Comparison of ENCODE assay signal across 7 mouse cellular contexts in the genomic region with DNA sequence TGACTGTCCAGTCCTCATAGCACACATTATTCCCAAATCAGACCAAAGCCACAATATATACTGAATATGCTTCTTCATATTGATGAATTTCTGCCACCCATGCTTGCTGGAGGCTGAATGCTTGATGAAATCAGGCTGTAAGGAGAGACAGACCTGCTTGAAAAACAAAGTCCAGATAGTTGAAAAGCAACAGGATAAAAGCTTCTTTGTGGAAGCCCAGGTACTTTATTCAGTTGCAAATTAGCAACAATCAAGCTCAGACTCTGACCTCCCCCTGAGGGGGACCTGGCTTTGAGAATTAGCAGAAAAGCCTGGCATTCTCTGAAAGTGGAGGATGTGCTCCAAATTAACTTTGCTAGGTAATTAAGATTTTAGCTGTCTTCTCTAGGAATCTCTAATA. TPM values are rescaled to one million over a fixed set of nuclear protein-coding genes. Genes with fewer than 3 reads are reported as not detected.
DNase-seq lines count a peak whose midpoint lies in the region; ATAC-seq and TF ChIP-seq lines count a peak whose summit lies in the region.
"Not testable (repeated sequence)": the region's sequence is repeated elsewhere in the genome, so short reads cannot be mapped to it uniquely, and the experiment has no call there.

No protein-coding gene starts in this region.

- TF ChIP-seq POLR2A in ES-Bruce4 (IDR thresholded peaks at IDR 0.05; ENCODE audit: insufficient read depth, low read length): not testable (repeated sequence)

- in situ Hi-C loops in ES-E14 (cut with MboI; ENCODE audit: low sequenced_read_pairs in 2 of 2, unreplicated experiment in 2 of 2): not testable (repeated sequence)

- H3K9ac ChIP-seq in ES-Bruce4 (ENCODE audit: low read depth, poor library complexity, severe bottlenecking); ES-E14 (ENCODE audit: insufficient read depth, low read depth, low read length, poor library complexity, severe bottlenecking); midbrain, embryonic 11.5 days (ENCODE audit: low read length): not testable (repeated sequence)

- not testable (repeated sequence) for H3K4me2 ChIP-seq in midbrain, embryonic 11.5 days

- H3K36me3 ChIP-seq in E14TG2a.4 (ENCODE audit: insufficient read depth, low read length): peaks cover 40% of the 10 kb centered on the region
- peaks cover 17% of the 10 kb centered on the region for H3K36me3 ChIP-seq in ES-Bruce4 (ENCODE audit: control insufficient read depth, insufficient read depth, low read length, poor library complexity, severe bottlenecking)
- peaks cover 13% of the 10 kb centered on the region for H3K36me3 ChIP-seq in ES-E14 (ENCODE audit: control insufficient read depth, insufficient read depth, low read length, poor library complexity, severe bottlenecking)
- not testable (repeated sequence) for H3K36me3 ChIP-seq in midbrain, embryonic 11.5 days (ENCODE audit: control insufficient read depth, insufficient read depth, low read length)

- H3K27me3 ChIP-seq in E14TG2a.4 (ENCODE audit: insufficient read depth, low read length); ES-Bruce4 (ENCODE audit: control insufficient read depth, insufficient read depth, low read length, poor library complexity, severe bottlenecking); midbrain, embryonic 11.5 days (ENCODE audit: control insufficient read depth, insufficient read depth, low read length): not testable (repeated sequence)

- not testable (repeated sequence) for H3K9me3 ChIP-seq in E14TG2a.4 (ENCODE audit: low read length); ES-Bruce4 (replicated peaks; ENCODE audit: control insufficient read depth, insufficient read depth, low read length, poor library complexity, severe bottlenecking); ES-E14 (ENCODE audit: control insufficient read depth, insufficient read depth, low read depth, low read length); midbrain, embryonic 11.5 days (ENCODE audit: control insufficient read depth, low read length)

- peaks cover 41% of the 10 kb centered on the region for H3K4me1 ChIP-seq in E14TG2a.4 (replicated peaks; ENCODE audit: low read depth, low read length)
- not testable (repeated sequence) for H3K4me1 ChIP-seq in ES-Bruce4 (ENCODE audit: control insufficient read depth, insufficient read depth, low read length); midbrain, embryonic 11.5 days (ENCODE audit: control insufficient read depth, insufficient read depth, low read length)
- peaks cover 12 to 16% of the 10 kb centered on the region in 2 experiments; a peak in 3 of 4 replicates for H3K4me1 ChIP-seq in ES-E14 (ENCODE audit: control insufficient read depth in 2 of 2, insufficient read depth in 2 of 2, low read length in 2 of 2, poor library complexity in 1 of 2)

- DNase-seq in ES-CJ7 (ENCODE audit: low read depth, low spot score) (peak; percentile 74), R1 (ENCODE audit: low read depth, low spot score) (peak; percentile 76), ZHBTc4 (ENCODE audit: low read depth, low spot score) (peak; percentile 72)
- not testable (repeated sequence) for DNase-seq in ES-E14 (ENCODE audit: low read depth, low spot score)
- DNase-seq in midbrain, embryonic 11.5 days (ENCODE audit: low spot score, missing footprints): peak; percentile 39

- ATAC-seq in midbrain, embryonic 11.5 days (ENCODE audit: low FRiP score): not testable (repeated sequence)

- TF ChIP-seq EP300 in ES-Bruce4 (IDR thresholded peaks at IDR 0.05; ENCODE audit: insufficient read depth, low read depth, low read length): not testable (repeated sequence)

- H3K27ac ChIP-seq in ES-Bruce4 (ENCODE audit: insufficient read depth, low read length) (peak overlapping the region; percentile 93), ES-E14 (ENCODE audit: insufficient read depth, low read depth, low read length, poor library complexity, severe bottlenecking) (peak overlapping the region; percentile 74; the same call in 1 of the 2 replicates)
- H3K27ac ChIP-seq in midbrain, embryonic 11.5 days (ENCODE audit: low read depth, low read length): not testable (repeated sequence)

- peak overlapping the region; percentile 50 for H3K4me3 ChIP-seq in E14TG2a.4 (replicated peaks; ENCODE audit: low read length)
- H3K4me3 ChIP-seq in ES-Bruce4 (ENCODE audit: low read depth, low read length); midbrain, embryonic 11.5 days (ENCODE audit: low read depth, low read length): not testable (repeated sequence)
- peak overlapping the region in 1 of 2 experiments; percentile 32; a peak in 2 of 4 replicates for H3K4me3 ChIP-seq in ES-E14 (ENCODE audit: insufficient read depth in 1 of 2, low read depth in 1 of 2, low read length in 2 of 2, poor library complexity in 1 of 2, severe bottlenecking in 1 of 2)

- TF ChIP-seq CTCF in E14TG2a.4 (conservative IDR thresholded peaks at IDR 0.05; ENCODE audit: low read length); ES-Bruce4 (IDR thresholded peaks at IDR 0.05; ENCODE audit: low read depth, low read length): not testable (repeated sequence)

TF ChIP-seq in ES-E14, 5 proteins besides CTCF, POLR2A, EP300 and RAD21:
- TF ChIP-seq CHD2 (IDR thresholded peaks at IDR 0.05; ENCODE audit: low read depth, low read length): peak; percentile 67

RNA-seq across cellular contexts. Expression of a gene that starts 22.6 kb away (rescaled TPM):
- 31.2 and 37.4 TPM in 2 replicates for polyA plus RNA-seq in ES-Bruce4 (2011; ENCODE audit: insufficient read depth, insufficient read length, low read depth, missing spikeins)
- 25.6 and 44.0 TPM in 2 replicates for total RNA-seq in ES-E14 (2012; rRNA removed)
- polyA plus RNA-seq in midbrain, embryonic 11.5 days (2014; fragmentation: Nextera tagmentation; extraction: Ambion mirVana): 11.1 and 13.3 TPM in 2 replicates

RNA-seq across cellular contexts. Expression of a gene that starts 55.1 kb away (rescaled TPM):
- 92.5 and 99.6 TPM in 2 replicates for polyA plus RNA-seq in ES-Bruce4 (2011; ENCODE audit: insufficient read depth, insufficient read length, low read depth, missing spikeins)
- total RNA-seq in ES-E14 (2012; rRNA removed): 58.6 and 81.1 TPM in 2 replicates
- polyA plus RNA-seq in midbrain, embryonic 11.5 days (2014; fragmentation: Nextera tagmentation; extraction: Ambion mirVana): 60.0 and 67.5 TPM in 2 replicates
